Mouse (Mus musculus) brown adipose tissue, adult 24 weeks (tissue): Measurements from ENCODE around the gene Havcr1. TPM values are rescaled to one million over a fixed set of nuclear protein-coding genes. Genes with fewer than 3 reads are reported as not detected.
"Not testable (repeated sequence)": the region's sequence is repeated elsewhere in the genome, so short reads cannot be mapped to it uniquely, and the experiment has no call there.

ENCODE experiments used
- H3K27ac ChIP-seq: fragments of 200-500 bp; replicated peaks from 2 replicates; pipeline ENCODE4 v1.5.1; 2012; ENCODE audit warnings: low read depth, mild to moderate bottlenecking, low read length
- H3K4me1 ChIP-seq: fragments of 200-500 bp; 2 replicates; pipeline ENCODE4 v1.6.1; 2012; ENCODE audit warnings: low read length, mixed read lengths; ENCODE audit not compliant: control insufficient read depth, insufficient read depth, insufficient read length
- H3K4me3 ChIP-seq: fragments of 200-500 bp; 2 replicates; pipeline ENCODE4 v1.5.1; 2012; ENCODE audit warnings: low read depth, mild to moderate bottlenecking, low read length, moderate library complexity; ENCODE audit not compliant: insufficient read depth
- polyA plus RNA-seq: library from polyadenylated mRNA; stranded (reverse); fragments of >200 nt; gene quantifications from 2 replicates; pipeline ENCODE4 v1.2.4, GENCODE M21; 2012; ENCODE audit not compliant: missing spikeins, insufficient read depth, insufficient read length

The Havcr1 gene
- polyA plus RNA-seq, 1 experiment, result not detected

DNA sequence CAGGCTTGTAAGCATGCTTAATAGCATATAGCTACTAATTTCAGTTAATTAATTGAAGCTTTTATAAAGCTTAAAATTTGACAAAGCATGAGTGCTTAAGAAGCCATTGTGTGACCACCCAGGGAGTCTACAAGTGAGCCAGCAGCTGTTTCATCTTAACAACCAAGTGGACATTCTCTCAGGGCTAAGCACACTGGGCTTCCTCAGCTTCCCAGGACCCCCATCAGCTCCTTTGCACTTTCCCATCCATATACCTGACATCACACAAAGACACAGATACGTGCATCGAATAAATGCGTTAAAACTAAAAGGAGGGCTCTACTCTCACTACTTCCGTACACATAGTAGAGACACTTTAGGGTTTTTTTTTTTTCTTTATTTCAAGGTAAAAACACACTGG, 19.8 kb downstream of the Havcr1 start:
- no peak overlapping the region for H3K27ac ChIP-seq
- no peak overlapping the region for H3K4me3 ChIP-seq
- H3K4me1 ChIP-seq, result no peaks in the 10 kb centered on the region

DNA sequence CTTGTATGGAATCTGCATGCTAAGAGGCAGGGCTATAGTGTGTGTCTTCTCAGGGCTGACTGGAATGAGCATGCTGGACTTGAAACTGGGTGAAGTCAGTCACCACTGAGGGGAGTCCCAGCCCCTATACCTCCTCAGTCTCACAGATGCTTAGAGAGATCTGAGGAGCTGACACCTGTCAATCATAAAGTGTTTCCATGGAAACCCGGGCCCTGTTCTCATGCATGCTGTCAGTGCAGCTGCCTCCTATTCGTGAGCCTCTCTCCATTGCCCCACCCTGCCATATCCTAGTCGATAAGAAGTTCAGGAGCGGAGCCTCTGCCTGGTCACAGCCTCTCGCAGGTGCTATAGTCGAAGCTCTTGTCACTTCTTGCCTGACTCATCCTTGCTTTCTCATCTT, 20.8 kb downstream of the Havcr1 start:
- not testable (repeated sequence) for H3K27ac ChIP-seq, H3K4me3 ChIP-seq, H3K4me1 ChIP-seq

DNA sequence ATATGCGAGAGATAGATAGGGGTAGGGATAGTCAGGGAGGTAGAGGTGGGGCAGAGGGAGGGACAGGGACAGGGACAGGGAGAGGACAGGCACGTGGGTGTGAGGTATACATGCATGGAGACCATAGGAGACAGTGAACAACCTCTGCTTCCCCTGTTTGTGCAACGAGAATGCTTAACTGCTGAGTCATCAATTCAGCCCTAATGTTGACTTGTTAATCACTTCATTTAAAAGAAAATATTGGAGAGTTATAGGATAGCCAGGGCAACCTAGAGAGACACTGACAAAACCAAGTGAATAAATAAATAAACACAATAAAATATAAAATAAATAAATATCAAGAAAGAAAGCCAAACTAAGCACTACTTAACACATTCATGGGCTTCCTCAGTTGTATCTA, 42.0 kb downstream of the Havcr1 start:
- Histone ChIP-seq H3K4me3 (no peak overlapping the region), H3K27ac (no peak overlapping the region), H3K4me1 (no peaks in the 10 kb centered on the region)

DNA sequence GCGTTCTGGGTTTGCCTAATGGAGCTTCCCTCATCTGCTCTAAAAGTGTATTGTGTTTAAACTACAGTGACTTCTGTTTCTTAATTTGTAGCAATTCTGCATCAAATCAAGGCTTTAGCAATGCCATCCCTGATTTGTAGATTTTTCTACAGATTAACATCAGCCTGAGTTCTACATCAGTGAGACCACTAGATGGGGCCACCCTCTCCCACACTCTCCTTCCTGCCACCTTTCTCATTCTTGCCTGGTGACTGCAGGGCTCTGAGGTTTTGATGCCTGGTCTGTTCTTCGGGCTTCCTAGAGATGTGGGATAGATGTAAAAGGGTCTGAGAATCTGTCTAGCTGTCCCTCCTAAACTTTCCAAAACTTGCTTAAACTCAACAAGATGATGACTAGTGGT, 44.9 kb downstream of the Havcr1 start:
- Histone ChIP-seq H3K4me1 (no peaks in the 10 kb centered on the region), H3K27ac (no peak overlapping the region), H3K4me3 (no peak overlapping the region)

DNA sequence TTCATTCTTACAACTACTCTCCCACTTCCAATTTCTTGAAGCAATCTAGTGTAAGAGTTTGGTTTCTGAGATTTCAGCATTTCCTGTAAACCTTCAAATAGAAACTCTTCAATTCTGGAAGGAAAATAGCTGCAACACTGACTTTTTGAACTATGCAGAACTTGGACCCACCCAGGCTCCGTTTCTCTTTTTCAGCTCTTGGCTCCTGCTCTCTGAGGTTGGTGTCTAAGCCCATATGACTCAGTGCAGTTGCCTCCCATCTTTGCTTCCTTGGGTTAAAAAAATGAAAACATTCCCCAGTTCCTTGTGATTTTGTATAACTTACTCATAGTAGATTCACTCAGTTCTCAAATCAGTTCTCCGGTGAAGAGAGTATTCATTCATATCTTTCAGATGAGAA, 69.6 kb downstream of the Havcr1 start:
- Histone ChIP-seq H3K4me3 (no peak overlapping the region), H3K4me1 (no peaks in the 10 kb centered on the region), H3K27ac (no peak overlapping the region)

DNA sequence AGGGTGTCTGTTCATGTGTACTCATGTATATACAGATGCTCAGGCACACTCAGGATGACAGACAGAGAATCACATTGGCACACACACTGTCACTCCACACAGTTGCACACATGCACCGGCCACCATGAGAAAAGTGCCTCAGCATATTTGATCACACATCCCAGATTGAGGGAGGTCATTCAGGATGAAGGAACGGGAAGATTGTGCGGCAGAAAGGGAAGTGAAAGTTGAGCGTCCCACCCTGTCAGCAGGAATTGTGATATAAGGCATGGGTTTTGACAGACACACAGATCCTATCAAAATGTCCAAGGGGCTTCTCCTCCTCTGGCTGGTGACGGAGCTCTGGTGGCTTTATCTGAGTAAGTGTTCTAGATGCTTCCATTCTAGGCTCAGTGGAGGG, 75.6 kb downstream of the Havcr1 start, which contains the start of gene Timd4:
Gene Timd4 (plus strand): TSS at position 290 of the 400 bp plus-strand sequence.
- H3K4me3 ChIP-seq, result no peak within 1 kb of the TSS
- H3K27ac ChIP-seq, result no peak within 1 kb of the TSS
- H3K4me1 ChIP-seq, result no peaks in the 10 kb centered on the region

DNA sequence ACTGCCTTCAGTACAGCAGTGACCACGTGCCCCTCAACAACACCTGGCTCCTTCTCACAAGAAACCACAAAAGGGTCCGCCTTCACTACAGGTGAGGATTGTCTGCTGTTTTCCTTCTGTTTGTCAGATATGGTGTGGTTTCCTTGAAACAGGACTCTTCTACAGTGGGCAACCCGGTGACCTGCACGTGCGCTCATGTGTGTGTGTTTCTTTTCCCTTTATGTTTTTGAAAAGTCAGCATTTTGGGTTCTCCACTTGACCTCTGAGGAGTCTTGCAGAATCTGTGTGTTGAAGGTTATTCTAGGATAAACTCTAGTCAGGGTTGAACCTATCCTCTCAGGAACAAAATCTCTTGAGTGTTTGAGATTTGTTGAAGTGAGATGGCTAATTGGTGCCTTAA, 82.8 kb downstream of the Havcr1 start:
- Histone ChIP-seq H3K27ac (no peak overlapping the region), H3K4me3 (no peak overlapping the region), H3K4me1 (no peaks in the 10 kb centered on the region)

DNA sequence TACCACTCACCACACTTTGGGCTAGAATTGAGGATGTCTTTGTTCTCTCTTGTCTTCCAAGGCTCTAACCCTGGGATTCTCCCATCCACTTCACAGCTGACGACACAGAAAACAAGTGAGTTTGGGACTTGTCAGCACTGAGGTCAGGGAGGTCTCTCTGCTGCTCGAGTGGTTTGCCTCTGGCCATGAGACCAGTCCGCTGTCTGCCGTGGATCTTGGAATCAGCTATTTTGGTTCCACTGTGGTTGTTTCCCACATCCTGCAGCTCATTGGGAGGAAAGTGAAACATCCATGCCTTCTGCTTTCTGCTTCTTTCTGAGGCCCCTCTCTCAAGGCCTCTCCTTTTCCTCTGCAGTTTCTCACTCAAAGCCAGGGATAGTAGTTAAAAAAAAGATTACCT, 85.0 kb downstream of the Havcr1 start:
- no peak overlapping the region for H3K4me3 ChIP-seq
- H3K4me1 ChIP-seq, result no peaks in the 10 kb centered on the region
- H3K27ac ChIP-seq, result no peak overlapping the region

Other genes with a start within 250 kb of the Havcr1 start
- not detected in 2 replicates for gene Gm12169, start 210.9 kb upstream of the Havcr1 start, polyA plus RNA-seq
- gene BC053393, start 163.5 kb upstream of the Havcr1 start, polyA plus RNA-seq, result not detected in 2 replicates
- gene Dppa1, start 105.8 kb upstream of the Havcr1 start, polyA plus RNA-seq, result not detected in 2 replicates
- gene Timd2, start 28.0 kb upstream of the Havcr1 start, polyA plus RNA-seq, result not detected in 2 replicates
- 0.50 and 2.1 TPM in 2 replicates for gene Timd4, start 75.7 kb downstream of the Havcr1 start, polyA plus RNA-seq